Mouse (Mus musculus) myocyte (in vitro differentiated cells): Measurements from ENCODE around the gene Asna1. TPM values are rescaled to one million over a fixed set of nuclear protein-coding genes. Genes with fewer than 3 reads are reported as not detected.

Source experiments
- H3K27me3 ChIP-seq: one replicate; pipeline ENCODE4 v1.6.1; 2011; ENCODE audit not compliant: control insufficient read depth, insufficient read depth, insufficient read length
- H3K36me3 ChIP-seq: one replicate; pipeline ENCODE4 v1.6.1; 2011; ENCODE audit not compliant: control insufficient read depth, insufficient read depth
- H3K4me2 ChIP-seq: one replicate; pipeline ENCODE4 v1.6.1; 2011; ENCODE audit warnings: low read depth, control low read depth
- H3K4me3 ChIP-seq: one replicate; pipeline ENCODE4 v1.5.1; 2011; ENCODE audit warnings: mild to moderate bottlenecking, control low read depth, moderate library complexity
- H3K79me2 ChIP-seq: one replicate; pipeline ENCODE4 v1.6.1; 2011; ENCODE audit not compliant: control insufficient read depth, insufficient read depth
- H3ac ChIP-seq: one replicate; pipeline ENCODE4 v1.6.1; 2011; ENCODE audit not compliant: control insufficient read depth, insufficient read length
- CEBPB ChIP-seq: IDR thresholded peaks from 2 replicates; pipeline ENCODE4 v1.6.1; 2011; ENCODE audit warnings: mild to moderate bottlenecking, moderate library complexity; ENCODE audit not compliant: poor library complexity, insufficient read depth, severe bottlenecking
- E2F4 ChIP-seq: IDR thresholded peaks from one replicate; pipeline ENCODE4 v1.6.1; 2011; ENCODE audit warnings: mild to moderate bottlenecking, control low read depth, moderate library complexity; ENCODE audit not compliant: insufficient read depth
- MAX ChIP-seq: IDR thresholded peaks from one replicate; pipeline ENCODE4 v1.6.1; 2011; ENCODE audit warnings: low read depth, mild to moderate bottlenecking, control low read depth
- MYOD1 ChIP-seq, 3 experiments: IDR thresholded peaks; one replicate each; pipeline ENCODE4 v1.6.1; 2011; ENCODE audit warnings: control low read depth in 2 of 3, low read depth in 2 of 3, mild to moderate bottlenecking in 2 of 3, moderate library complexity in 1 of 3; ENCODE audit not compliant: insufficient read length in 2 of 3, control insufficient read depth in 1 of 3
- MYOG ChIP-seq, 3 experiments: IDR thresholded peaks; one replicate each; pipeline ENCODE4 v1.6.1; 2011; ENCODE audit warnings: control low read depth in 2 of 3, low read depth in 2 of 3, mild to moderate bottlenecking in 2 of 3; ENCODE audit not compliant: insufficient read length in 2 of 3, control insufficient read depth in 1 of 3, insufficient read depth in 1 of 3
- POLR2A ChIP-seq: IDR thresholded peaks from one replicate; pipeline ENCODE4 v1.6.1; 2011; ENCODE audit warnings: low read depth, mild to moderate bottlenecking, control low read depth, moderate library complexity; ENCODE audit not compliant: insufficient read length
- POLR2AphosphoS2 ChIP-seq: IDR thresholded peaks from one replicate; pipeline ENCODE4 v1.6.1; 2011; ENCODE audit warnings: low read depth, control low read depth; ENCODE audit not compliant: insufficient read length
- REST ChIP-seq: IDR thresholded peaks from one replicate; pipeline ENCODE4 v1.6.1; 2011; ENCODE audit warnings: mild to moderate bottlenecking, control low read depth, moderate library complexity; ENCODE audit not compliant: insufficient read depth, insufficient read length
- SRF ChIP-seq: IDR thresholded peaks from one replicate; pipeline ENCODE4 v1.6.1; 2011; ENCODE audit warnings: low read depth; ENCODE audit not compliant: control insufficient read depth, insufficient read length
- TCF12 ChIP-seq: IDR thresholded peaks from one replicate; pipeline ENCODE4 v1.6.1; 2011; ENCODE audit warnings: mild to moderate bottlenecking, control low read depth; ENCODE audit not compliant: poor library complexity, insufficient read depth, severe bottlenecking
- TCF3 ChIP-seq: IDR thresholded peaks from one replicate; pipeline ENCODE4 v1.6.1; 2011; ENCODE audit warnings: low read depth, control low read depth; ENCODE audit not compliant: insufficient read length
- USF1 ChIP-seq: IDR thresholded peaks from one replicate; pipeline ENCODE4 v1.6.1; 2011; ENCODE audit warnings: low read depth, mild to moderate bottlenecking, control low read depth, moderate library complexity
- polyA plus RNA-seq: library from polyadenylated mRNA; unstranded; fragments of >200 nt; fragmentation: generic; extraction: Trizol; gene quantifications from one replicate; pipeline ENCODE4 v1.2.1, GENCODE M21; 2012; ENCODE audit warnings: missing spikeins

Gene Asna1
- polyA plus RNA-seq, 1 experiment = 204 TPM

GRCm38 (mm10) chr8:84978248-84978940 is 46.7 kb downstream of the Asna1 start, which contains the start of gene Junb:
Gene Junb (minus strand): TSS chr8:84978718.
- Histone ChIP-seq H3K27me3 (no peaks in the 10 kb centered on the region), H3K79me2 (peaks cover 18% of the 10 kb centered on the region), H3K36me3 (no peaks in the 10 kb centered on the region), H3K4me2 (peak within 1 kb of the TSS; percentile 99), H3ac (peak within 1 kb of the TSS; percentile 64), H3K4me3 (peak within 1 kb of the TSS; percentile 92)
- TF ChIP-seq POLR2A = peak; percentile 94
- TF ChIP-seq MAX = peak; percentile 96
- TF ChIP-seq TCF12 = no peak
- TF ChIP-seq TCF3 = no peak
- TF ChIP-seq MYOD1 (IDR thresholded peaks at IDR 0.05; ENCODE audit: control insufficient read depth in 1 of 3, insufficient read length in 2 of 3, low read depth in 2 of 3) = peak in 1 of 3 experiments; percentile 36
- TF ChIP-seq E2F4 = no peak
- TF ChIP-seq POLR2AphosphoS2 = peak; percentile 96
- TF ChIP-seq CEBPB = no peak
- TF ChIP-seq USF1 = no peak
- no peak for TF ChIP-seq SRF
- peak; percentile 33 for TF ChIP-seq REST
- TF ChIP-seq MYOG (IDR thresholded peaks at IDR 0.05; ENCODE audit: control insufficient read depth in 1 of 3, insufficient read depth in 1 of 3, insufficient read length in 2 of 3, low read depth in 2 of 3) = peak in 1 of 3 experiments; percentile 41

DNA sequence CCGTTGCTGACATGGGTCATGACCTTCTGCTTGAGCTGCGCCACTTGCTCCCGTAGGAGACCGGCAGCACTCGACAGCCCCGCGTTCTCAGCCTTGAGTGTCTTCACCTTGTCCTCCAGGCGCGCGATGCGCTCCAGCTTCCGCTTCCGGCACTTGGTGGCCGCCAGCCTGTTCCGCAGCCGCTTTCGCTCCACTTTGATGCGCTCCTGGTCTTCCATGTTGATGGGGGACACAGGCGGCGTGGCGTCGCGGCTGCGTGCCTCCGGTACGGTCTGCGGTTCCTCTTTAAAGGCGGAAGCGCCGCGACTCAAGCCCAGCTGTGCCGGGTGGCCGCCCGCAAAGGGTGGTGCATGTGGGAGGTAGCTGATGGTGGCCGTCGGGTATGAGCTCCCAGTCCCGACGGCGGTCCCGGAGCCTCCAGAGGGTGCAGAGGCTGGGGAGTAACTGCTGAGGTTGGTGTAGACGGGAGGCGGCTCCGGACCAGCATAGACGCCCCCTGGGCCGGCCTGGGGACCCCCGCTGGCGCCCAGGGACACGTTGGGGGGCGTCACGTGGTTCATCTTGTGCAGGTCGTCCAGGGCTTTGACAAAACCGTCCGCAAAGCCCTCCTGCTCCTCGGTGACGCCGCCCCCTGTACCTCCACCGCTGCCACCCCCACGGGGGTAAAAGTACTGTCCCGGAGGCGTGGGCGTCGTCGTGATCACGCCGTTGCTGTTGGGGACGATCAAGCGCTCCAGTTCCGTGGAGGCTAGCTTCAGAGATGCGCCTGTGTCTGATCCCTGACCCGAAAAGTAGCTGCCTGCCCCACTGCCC is 47.4 kb downstream of the Asna1 start:
- Histone ChIP-seq H3K27me3 (no peaks in the 10 kb centered on the region), H3K79me2 (peaks cover 18% of the 10 kb centered on the region), H3K4me2 (peak overlapping the region; percentile 99), H3ac (peak overlapping the region; percentile 64), H3K36me3 (peaks cover 5% of the 10 kb centered on the region), H3K4me3 (peak overlapping the region; percentile 92)
- TF ChIP-seq MYOG (IDR thresholded peaks at IDR 0.05; ENCODE audit: control insufficient read depth in 1 of 3, insufficient read depth in 1 of 3, insufficient read length in 2 of 3, low read depth in 2 of 3) = peak in 1 of 3 experiments; percentile 44
- TF ChIP-seq SRF = peak; percentile 7
- TF ChIP-seq REST = no peak
- peak; percentile 86 for TF ChIP-seq POLR2AphosphoS2
- no peak for TF ChIP-seq CEBPB
- peak; percentile 74 for TF ChIP-seq POLR2A
- TF ChIP-seq USF1 = peak; percentile 36
- no peak for TF ChIP-seq TCF3
- no peak for TF ChIP-seq TCF12
- TF ChIP-seq E2F4 = no peak
- TF ChIP-seq MYOD1 (IDR thresholded peaks at IDR 0.05; ENCODE audit: control insufficient read depth in 1 of 3, insufficient read length in 2 of 3, low read depth in 2 of 3) = peak in 2 of 3 experiments; percentile 1 to 61
- TF ChIP-seq MAX = no peak

GRCm38 (mm10) chr8:84976763-84977434 is 48.2 kb downstream of the Asna1 start:
- H3K79me2 ChIP-seq = peaks cover 18% of the 10 kb centered on the region
- peak overlapping the region; percentile 92 for H3K4me3 ChIP-seq
- peak overlapping the region; percentile 64 for H3ac ChIP-seq
- H3K27me3 ChIP-seq = no peaks in the 10 kb centered on the region
- no peak for TF ChIP-seq SRF
- no peak for TF ChIP-seq USF1
- no peak for TF ChIP-seq MYOD1 (IDR thresholded peaks at IDR 0.05; ENCODE audit: control insufficient read depth in 1 of 3, insufficient read length in 2 of 3, low read depth in 2 of 3)
- TF ChIP-seq E2F4 = no peak
- no peak for TF ChIP-seq POLR2A
- no peak for TF ChIP-seq CEBPB
- H3K36me3 ChIP-seq = peaks cover 7% of the 10 kb centered on the region
- H3K4me2 ChIP-seq = peak overlapping the region; percentile 99

DNA sequence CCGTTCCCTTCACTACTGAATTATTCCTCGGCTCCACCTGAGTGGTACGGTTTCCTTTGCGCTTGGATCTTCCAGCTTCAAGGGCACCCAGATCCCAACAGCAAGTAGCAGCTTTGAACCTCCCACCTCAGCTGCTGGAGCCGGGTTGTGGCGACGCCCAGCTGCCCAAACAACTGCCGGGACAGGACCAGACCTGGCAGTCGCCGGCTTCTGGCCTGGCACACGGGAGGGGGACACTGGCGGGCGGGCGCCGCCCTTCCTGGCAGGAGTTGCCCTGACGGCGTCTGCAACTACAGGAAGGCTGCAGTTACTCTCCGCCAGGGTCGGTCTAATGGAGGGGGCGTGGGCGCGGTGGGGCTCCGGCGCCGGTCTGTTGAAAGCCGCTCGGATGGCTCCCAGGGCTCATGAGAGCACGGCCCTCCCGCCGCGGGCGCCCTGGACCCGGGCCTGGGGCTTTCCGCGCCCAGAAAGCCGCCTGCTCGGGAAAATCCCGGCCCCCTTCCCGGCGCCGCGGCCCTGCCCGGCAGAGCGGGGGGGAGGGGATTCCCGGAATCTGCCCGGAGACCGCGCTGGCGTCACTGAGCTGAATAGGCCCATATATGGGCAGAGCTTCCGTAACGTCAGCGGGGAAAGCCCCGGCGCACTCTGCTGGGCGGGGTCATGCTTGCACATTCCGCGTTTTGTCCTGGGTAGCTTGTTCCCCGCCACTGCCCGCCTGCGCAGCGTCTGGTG is 48.9 kb downstream of the Asna1 start:
- Histone ChIP-seq H3K79me2 (peaks cover 18% of the 10 kb centered on the region), H3ac (peak overlapping the region; percentile 64), H3K27me3 (no peaks in the 10 kb centered on the region), H3K4me2 (peak overlapping the region; percentile 99), H3K4me3 (peak overlapping the region; percentile 92), H3K36me3 (peaks cover 7% of the 10 kb centered on the region)
- peak; percentile 86 for TF ChIP-seq POLR2A
- TF ChIP-seq TCF12 = peak; percentile 8
- peak in 1 of 3 experiments; percentile 33 for TF ChIP-seq MYOD1 (IDR thresholded peaks at IDR 0.05; ENCODE audit: control insufficient read depth in 1 of 3, insufficient read length in 2 of 3, low read depth in 2 of 3)
- peak; percentile 13 for TF ChIP-seq TCF3
- no peak for TF ChIP-seq MAX
- TF ChIP-seq SRF = peak; percentile 100
- TF ChIP-seq USF1 = no peak
- TF ChIP-seq CEBPB = no peak
- TF ChIP-seq E2F4 = no peak
- TF ChIP-seq POLR2AphosphoS2 = peak; percentile 97
- no peak for TF ChIP-seq REST
- TF ChIP-seq MYOG (IDR thresholded peaks at IDR 0.05; ENCODE audit: control insufficient read depth in 1 of 3, insufficient read depth in 1 of 3, insufficient read length in 2 of 3, low read depth in 2 of 3) = peak; percentile 17 to 87 (median 50)
